Mouse (Mus musculus): ENCODE data around the gene Echdc3.

Gene Echdc3

DNA sequence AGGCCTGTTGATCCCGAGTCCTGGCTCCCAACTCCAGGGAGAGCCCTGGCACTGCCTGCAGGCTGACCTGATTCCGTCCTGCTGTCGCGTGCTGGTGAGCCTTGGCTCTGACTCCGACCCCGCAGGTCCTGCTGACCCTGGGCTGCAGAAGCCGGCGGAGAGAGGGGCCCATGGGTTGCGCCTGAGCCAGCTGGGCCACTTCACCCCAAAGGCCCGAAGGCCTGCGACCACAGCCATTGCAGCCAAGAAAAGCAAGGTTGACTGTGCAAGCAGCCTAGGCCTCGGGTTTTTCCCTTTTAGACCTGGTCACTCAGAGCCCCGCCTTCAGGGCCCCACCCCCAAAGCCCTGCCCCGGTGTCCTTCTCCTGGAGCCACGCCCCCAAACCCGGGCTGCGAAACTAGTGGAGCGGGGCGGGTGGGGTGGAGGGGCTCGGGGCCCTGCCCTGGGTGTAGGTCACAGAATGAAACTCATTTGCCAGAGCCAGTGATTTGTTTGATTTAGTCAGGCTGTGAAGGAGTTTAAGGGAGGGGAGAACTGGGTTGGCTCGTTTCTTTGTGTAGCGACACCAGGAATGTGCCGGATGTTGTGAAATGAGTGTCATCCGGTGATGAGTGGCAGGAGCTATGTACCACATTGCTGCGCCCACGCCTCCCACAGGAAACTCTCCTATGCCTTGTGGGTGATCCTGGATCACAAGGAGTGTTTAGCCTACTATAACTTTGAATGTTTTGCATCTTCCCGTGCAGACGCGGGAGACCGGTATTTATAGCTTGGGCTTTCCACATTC lies at the start of gene Echdc3:
Echdc3 (minus strand) TSS at position 310 of the 788 bp plus-strand sequence.
- DNase-seq (ENCODE audit: low spot score) = peak; percentile 89

DNA sequence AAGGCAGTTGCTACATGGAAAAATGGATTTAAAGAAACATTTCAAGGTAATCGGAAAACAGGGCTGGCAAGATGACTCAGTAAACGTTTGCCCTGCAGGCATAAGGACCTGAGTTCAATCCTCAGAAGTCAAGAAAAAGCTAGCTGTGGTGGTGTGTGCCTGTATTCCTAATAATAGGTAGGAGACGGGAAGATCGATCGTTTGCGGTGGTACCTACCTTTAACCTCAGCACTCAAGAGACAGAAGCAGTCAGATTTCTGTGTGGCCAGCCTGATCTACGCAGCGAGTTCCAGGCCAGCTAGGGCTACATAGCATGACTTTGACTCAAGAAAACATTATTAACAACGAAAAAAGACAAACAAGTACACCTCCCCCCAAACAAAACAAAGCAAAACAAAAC lies 48.9 kb upstream of the Echdc3 start:
- no peak for DNase-seq (ENCODE audit: low spot score)

GRCm38 (mm10) chr2:6261201-6261672 lies 48.4 kb upstream of the Echdc3 start:
- peak; percentile 61 for DNase-seq (ENCODE audit: low spot score)

- DNase-seq (ENCODE audit: low spot score) = no peak
These were observed 47.8 kb upstream of the Echdc3 start for GRCm38 (mm10) chr2:6260661-6261060.

DNA sequence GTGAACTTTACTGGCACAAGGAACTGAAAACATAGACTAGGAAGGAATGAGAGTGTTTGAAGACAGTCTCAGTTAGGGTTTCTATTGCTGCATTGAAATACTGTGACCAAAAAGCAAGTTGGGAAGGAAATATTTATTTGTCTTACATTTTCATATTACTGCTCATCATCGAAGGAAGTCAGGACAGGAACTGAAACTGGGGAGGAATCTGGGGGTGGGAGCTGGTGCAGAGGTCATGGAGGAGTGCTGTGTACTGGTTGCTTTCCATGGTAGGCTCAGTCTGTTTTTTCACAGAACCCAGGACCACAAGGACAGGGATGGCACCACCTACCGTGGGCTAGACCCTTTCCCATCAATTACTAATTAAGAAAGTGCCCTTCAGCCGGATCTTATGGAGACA lies 46.3 kb upstream of the Echdc3 start:
- DNase-seq (ENCODE audit: low spot score) = no peak

- no peak for DNase-seq (ENCODE audit: low spot score)
These were observed 45.2 kb upstream of the Echdc3 start for GRCm38 (mm10) chr2:6258026-6258425.

DNA sequence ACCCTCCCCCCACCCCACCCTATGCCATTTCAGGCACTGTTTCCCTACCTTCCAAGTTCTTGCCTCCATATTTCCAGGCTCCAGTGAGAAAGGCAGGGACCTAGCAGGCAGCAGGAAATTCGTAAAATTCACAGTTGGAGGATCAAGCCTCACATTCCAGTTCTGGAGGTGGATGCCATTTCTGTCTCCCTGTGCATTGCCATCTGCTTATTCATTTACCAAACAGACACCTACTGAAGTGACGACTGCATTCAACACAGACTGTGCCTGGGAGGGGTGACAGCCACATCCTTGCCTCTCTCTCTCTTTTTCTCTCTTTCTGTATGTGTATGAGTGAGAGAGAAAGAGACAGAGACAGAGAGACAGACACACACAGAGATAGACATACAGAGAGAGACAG lies 44.3 kb upstream of the Echdc3 start:
- DNase-seq (ENCODE audit: low spot score) = no peak

DNA sequence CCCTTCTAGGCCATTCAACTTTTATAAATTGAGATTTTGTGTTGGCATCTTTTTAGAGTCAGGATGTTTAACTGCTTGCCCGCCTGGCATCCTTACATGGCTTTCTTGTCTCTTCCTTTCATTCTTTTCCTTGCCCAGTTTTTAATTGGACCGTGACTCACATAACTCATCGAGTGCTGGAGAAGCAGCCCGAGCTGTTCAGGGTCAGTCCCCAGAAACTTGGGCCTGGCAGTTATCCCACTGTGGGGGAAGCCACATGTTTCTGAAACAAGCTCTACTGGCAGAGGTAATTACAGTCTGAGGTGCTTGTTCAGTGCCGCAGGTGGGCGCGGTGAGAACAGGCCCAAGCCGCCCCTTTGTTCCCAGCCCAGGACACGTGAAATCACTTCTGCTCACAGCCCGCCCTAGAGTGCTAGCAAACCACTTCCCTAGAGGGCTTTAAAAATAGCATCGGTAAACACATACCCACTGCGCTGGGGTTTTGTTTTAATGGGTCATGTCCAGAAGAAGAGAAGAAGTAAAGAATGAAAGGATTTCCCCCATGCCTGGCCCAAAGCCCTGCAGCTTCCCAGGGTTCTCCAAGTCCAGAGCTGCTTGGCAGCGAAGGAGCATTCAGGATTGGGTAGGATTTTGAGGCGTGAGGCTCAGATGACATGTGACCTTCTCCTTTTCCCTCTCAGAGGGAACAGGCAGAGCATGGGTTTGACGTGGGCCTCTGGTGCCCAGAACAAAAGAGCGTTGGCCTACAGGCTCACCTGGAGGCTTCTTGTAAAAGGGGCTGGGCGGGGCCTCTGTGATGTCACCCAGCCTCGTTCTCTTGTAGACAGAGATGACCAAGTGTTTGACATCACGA lies 43.4 kb upstream of the Echdc3 start:
- DNase-seq (ENCODE audit: low spot score) = no peak

DNA sequence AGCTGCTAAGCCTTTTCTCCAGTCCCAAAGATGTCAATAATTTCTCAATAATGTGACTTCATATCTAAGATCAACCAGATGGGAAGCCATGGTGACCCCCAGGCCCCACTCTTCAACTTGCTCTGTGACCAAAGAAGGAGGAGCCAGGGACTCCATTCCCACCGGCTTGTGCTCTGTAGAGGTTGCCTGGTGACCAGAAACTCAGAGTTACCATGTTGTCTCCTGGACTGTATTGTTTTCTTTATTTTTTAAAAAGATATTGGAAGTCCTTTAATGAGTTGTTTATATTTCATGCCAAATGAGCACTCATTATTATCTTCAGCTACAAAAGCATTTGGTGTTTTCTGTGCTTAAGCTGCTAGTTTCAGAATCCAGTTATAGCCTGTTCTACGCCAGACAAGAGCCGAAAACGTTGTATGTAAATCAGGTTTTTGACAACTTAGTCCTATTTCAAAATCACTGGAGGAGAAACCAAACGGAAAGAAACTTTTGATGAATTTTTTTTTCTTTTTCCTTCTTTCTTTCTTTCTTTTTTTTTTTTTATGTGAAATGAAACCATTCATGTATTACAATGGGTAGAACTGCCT lies 42.7 kb upstream of the Echdc3 start:
- no peak for DNase-seq (ENCODE audit: low spot score)

GRCm38 (mm10) chr2:6252491-6252890 lies 39.7 kb upstream of the Echdc3 start:
- no peak for DNase-seq (ENCODE audit: low spot score)

GRCm38 (mm10) chr2:6251076-6251496 lies 38.3 kb upstream of the Echdc3 start:
- no peak for DNase-seq (ENCODE audit: low spot score)

DNA sequence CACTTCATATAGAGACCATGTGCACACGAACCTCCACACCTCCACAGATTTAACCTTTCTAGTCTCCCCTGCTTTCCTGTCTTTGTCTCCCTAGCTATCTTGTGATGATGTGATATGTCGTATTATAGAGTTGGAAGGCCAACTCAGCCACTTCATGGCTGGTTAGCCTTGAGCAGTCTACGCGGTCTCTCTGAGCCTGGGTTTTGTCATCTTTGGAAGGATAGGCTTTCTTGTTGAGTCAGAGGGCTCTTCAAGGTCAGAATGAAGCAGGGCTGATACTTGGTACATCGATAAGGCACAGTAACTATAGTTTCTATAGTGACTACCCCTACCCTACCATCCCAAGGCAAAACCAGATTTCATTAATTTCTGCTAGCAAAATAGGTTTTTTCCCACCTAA lies 28.6 kb upstream of the Echdc3 start:
- DNase-seq (ENCODE audit: low spot score) = no peak

DNA sequence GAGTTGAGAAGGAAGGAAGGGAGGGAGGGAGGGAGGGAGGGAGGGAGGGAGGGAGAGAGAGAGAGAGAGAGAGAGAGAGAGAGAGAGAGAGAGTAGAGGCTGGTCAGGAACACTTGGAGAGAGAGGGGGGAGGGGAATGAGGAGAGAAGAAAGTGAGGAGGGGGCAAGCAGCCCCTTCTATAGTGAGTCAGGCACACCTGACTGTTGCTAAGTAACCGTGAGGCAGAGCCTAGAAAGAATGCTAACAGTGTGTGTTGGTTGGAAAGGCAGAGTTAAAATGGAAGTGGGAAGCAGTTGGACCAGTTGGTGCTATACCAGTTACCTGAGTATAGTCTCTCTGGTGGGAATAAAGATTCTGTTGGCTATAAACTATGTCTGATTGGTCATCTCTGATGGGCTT lies 27.2 kb upstream of the Echdc3 start:
- no peak for DNase-seq (ENCODE audit: low spot score)

GRCm38 (mm10) chr2:6239333-6239732 lies 26.5 kb upstream of the Echdc3 start:
- no peak for DNase-seq (ENCODE audit: low spot score)

DNA sequence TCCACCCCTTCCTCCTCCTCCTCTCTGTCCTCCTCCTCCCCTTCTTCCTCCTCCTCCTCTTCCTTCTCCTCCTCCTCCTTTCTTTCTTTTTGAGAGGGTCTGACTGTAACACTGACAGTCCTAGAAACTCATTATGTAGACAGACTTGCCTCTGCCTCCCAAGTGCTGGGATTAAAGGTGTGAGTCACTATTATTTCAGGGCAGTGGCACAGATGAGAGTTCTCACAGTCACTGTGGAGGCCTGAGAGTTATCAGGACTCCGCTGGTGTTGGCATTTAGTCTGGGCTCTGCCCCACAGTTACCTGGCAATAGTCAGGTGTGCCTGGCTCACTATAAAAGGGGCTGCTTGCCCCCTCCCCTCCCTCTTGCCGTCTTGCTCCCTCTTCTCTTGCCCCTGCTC lies 25.8 kb upstream of the Echdc3 start:
- DNase-seq (ENCODE audit: low spot score) = no peak

DNA sequence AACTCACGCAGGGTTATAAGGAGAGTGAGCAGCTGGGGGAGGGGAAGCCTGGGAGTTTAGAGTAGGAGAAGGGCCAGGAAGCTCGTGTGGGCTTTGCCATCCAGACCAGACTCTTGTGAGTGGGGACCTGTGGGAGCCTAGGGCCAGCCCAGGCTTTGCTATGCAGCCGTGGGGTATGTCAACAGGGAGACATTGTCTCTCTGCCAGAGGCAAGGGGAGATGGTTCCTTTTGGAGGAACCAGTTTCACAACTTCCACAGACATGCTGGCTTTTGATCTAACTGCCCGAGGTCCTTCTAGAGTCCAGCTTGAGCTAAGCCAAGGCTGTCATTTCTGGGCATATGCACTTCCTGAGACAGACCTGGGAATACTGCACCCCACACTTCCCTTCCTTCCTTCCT lies 25.4 kb upstream of the Echdc3 start:
- DNase-seq (ENCODE audit: low spot score) = no peak

GRCm38 (mm10) chr2:6233353-6233752 lies 20.5 kb upstream of the Echdc3 start:
- no peak for DNase-seq (ENCODE audit: low spot score)

DNA sequence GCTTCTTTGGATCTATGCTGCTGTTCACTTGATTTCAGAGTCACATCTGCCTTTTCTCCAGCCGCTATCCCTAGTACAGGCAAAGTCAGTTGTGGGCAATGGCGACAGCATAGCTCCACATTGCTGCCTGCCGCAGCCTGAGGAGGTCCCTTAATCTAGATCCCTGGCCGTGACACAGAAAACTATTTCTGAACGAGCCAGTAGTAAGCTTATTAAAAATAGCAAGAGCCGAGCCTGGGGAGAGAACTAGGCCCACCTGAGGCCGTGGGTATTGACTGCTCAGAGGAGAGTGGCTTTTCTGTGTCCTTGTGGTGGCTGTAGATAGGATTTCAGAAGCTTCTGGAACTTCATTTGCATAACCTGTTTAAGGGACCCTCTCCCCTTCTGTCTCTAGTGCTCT lies 19.9 kb upstream of the Echdc3 start:
- DNase-seq (ENCODE audit: low spot score) = no peak

- DNase-seq (ENCODE audit: low spot score) = no peak
These were observed 18.0 kb upstream of the Echdc3 start for GRCm38 (mm10) chr2:6230865-6231264.

DNA sequence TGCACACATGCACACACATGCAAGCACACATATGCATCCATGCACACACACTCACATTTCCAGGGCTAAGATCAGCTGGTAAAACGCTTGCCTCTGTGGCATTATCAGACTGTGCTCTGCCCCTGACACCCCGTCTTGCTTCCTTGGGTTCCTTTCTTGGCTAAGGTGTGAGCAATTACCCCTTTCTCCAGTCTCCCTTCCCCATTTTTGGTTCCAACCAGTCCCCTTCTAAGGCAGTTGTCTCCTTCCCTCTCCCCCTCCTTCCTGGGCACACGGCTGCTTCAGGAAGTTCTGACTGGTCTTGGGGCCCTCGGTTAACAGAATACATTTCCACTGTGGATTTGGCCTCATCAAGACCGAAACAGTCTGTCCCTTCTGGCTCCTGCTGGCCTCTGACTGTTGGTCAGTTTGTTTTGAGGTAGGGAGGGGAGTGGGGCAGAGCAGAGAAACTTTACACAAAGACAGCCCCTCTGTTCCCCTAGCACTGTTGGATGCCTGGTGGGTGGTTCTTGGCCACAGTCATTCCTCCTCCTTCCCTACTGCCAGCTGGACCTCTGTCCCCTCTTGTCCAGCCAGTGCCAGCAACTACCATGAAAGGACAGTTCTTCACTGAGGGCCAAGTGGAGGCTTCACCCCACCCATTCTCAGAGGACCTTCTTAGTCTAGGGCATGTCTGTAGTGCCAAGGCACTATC lies 16.9 kb upstream of the Echdc3 start:
- DNase-seq (ENCODE audit: low spot score) = no peak

- DNase-seq (ENCODE audit: low spot score) = no peak
These were observed 14.2 kb upstream of the Echdc3 start for GRCm38 (mm10) chr2:6227059-6227445.

DNA sequence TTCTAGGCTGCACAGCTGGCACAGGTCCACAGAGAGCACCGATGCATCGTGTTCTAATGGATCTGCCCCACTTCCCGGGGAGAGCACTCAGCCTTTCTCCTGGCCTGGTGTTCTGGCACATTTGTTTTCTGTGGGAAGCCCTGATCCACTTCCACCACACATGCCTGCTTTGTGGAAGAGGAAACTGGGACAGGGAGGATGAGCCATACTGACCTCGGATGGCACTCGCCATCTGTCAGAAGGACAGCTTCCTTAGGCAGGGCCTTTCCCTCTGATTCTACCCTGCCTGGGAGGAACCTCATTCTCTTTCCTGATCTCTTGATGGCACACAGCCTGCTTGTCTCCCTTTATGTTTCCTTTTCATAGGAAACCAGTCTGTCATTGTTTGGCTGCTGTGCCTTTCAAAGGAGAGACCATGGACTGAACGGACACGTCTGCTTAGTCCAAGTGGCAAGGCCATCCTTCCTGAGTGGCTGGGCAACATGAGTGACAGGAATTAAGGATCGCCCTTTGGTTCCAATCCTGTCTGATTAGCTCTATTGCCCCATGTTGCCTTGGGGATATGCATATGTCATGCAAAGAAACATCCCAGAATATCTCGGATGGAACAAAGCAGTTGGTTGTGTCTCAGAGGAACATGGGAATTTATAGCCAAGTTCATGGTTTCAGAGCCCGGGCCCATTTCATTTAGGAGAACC lies 13.7 kb upstream of the Echdc3 start:
- DNase-seq (ENCODE audit: low spot score) = no peak

Data from embryo, embryonic 10 days (tissue).